Mouse (Mus musculus) heart, adult 2 months (tissue): ENCODE results near the gene Rgl2. TPM values are rescaled to one million over a fixed set of nuclear protein-coding genes. Genes with fewer than 3 reads are reported as not detected.
"Not testable (repeated sequence)": the region's sequence is repeated elsewhere in the genome, so short reads cannot be mapped to it uniquely, and the experiment has no call there.

Source experiments
- DNase-seq, 2 experiments: peaks; one replicate each; pipeline ENCODE4 v3.0.0; 2021
- H3K27ac ChIP-seq: fragments of 200-600 bp; 2 replicates; pipeline ENCODE4 v1.8.1; 2022
- H3K27me3 ChIP-seq: fragments of 200-500 bp; 2 replicates; pipeline ENCODE4 v1.6.1; 2012; ENCODE audit warnings: mild to moderate bottlenecking, low read length, inconsistent platforms, mixed read lengths; ENCODE audit not compliant: control insufficient read depth, insufficient read depth
- H3K36me3 ChIP-seq: fragments of 200-500 bp; 2 replicates; pipeline ENCODE4 v1.6.1; 2012; ENCODE audit warnings: low read length, inconsistent platforms; ENCODE audit not compliant: control insufficient read depth, insufficient read depth
- H3K4me1 ChIP-seq: fragments of 200-500 bp; 2 replicates; pipeline ENCODE4 v1.6.1; 2011; ENCODE audit warnings: low read length; ENCODE audit not compliant: control insufficient read depth, insufficient read depth
- H3K4me3 ChIP-seq: fragments of 200-600 bp; 2 replicates; pipeline ENCODE4 v1.8.1; 2022
- H3K79me2 ChIP-seq: fragments of 200-500 bp; replicated peaks from 2 replicates; pipeline ENCODE4 v1.6.1; 2012; ENCODE audit warnings: mild to moderate bottlenecking, inconsistent platforms, low read length, moderate library complexity, mixed read lengths; ENCODE audit not compliant: control insufficient read depth, insufficient read depth
- H3K9ac ChIP-seq: fragments of 200-500 bp; 2 replicates; pipeline ENCODE4 v1.6.1; 2012; ENCODE audit warnings: low read depth, mild to moderate bottlenecking, control low read depth, inconsistent platforms, low read length, mixed read lengths
- CTCF ChIP-seq: fragments of 200-600 bp; IDR thresholded peaks from 2 replicates; pipeline ENCODE4 v1.8.1; 2022; ENCODE audit warnings: antibody characterized with exemption, mild to moderate bottlenecking, moderate library complexity
- EP300 ChIP-seq: fragments of 200-500 bp; IDR thresholded peaks from 2 replicates; pipeline ENCODE4 v1.6.1; 2011; ENCODE audit warnings: low read depth, low read length, control low read depth; ENCODE audit not compliant: insufficient read depth
- POLR2A ChIP-seq: fragments of 200-500 bp; IDR thresholded peaks from 2 replicates; pipeline ENCODE4 v1.6.1; 2011; ENCODE audit warnings: mild to moderate bottlenecking, low read depth, low read length, control low read depth; ENCODE audit not compliant: insufficient read depth
- WGBS: fragments of 180-500 bp; shearing (Covaris S2); methylation state at CpG from one replicate; pipeline ENCODE4 v1.1.7; 2018; 5-methylcytosine and 5-hydroxymethylcytosine counted together
- intact Hi-C: fragments of 180-260 bp; cut with DNase I; formaldehyde crosslinking; loops from one replicate; pipeline ENCODE4 v1.15.1; 2025
- polyA plus RNA-seq: library from polyadenylated mRNA; depleted of rRNA; stranded (reverse); fragments of >200 nt; gene quantifications from 2 replicates; pipeline ENCODE4 v1.2.3, GENCODE M21; 2012
- total RNA-seq, 2 experiments: library from RNA; stranded (reverse); gene quantifications; 2 replicates each; pipeline ENCODE4 v1.2.3; 2021

Gene Rgl2
- total and polyA plus RNA-seq, 3 experiments, result 33.2 to 89.1 (median 36.0) TPM

DNA sequence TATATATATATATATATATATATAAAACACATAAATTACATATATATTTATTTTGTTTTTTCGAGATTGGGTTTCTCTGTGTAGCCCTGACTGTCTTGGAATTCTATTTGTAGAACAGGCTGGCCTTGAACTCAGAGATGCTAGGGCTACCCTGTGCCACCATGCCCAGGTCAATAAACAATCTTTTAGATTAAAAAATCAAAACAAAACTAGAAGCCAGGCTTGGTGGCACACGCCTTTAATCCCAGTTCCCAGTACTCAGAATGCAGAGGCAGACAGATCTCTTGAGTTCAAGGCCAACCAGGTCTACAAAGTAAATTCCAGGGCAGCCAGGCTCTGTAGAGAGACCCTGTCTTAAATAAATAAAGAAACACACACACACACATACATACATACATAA is 38.0 kb upstream of the Rgl2 start:
- no peaks in the 10 kb centered on the region for H3K4me1 ChIP-seq
- no peak overlapping the region for H3K27ac ChIP-seq
- no peak overlapping the region for H3K9ac ChIP-seq
- H3K36me3 ChIP-seq, result no peaks in the 10 kb centered on the region
- H3K79me2 ChIP-seq, result no peaks in the 10 kb centered on the region
- H3K4me3 ChIP-seq, result no peak overlapping the region
- intact Hi-C loops, result no loop called here
- 48% methylated on average over 2 of the region's 2 CpGs for WGBS
- H3K27me3 ChIP-seq, result no peaks in the 10 kb centered on the region
- no peak for DNase-seq
- TF ChIP-seq EP300 (no peak), CTCF (no peak)

DNA sequence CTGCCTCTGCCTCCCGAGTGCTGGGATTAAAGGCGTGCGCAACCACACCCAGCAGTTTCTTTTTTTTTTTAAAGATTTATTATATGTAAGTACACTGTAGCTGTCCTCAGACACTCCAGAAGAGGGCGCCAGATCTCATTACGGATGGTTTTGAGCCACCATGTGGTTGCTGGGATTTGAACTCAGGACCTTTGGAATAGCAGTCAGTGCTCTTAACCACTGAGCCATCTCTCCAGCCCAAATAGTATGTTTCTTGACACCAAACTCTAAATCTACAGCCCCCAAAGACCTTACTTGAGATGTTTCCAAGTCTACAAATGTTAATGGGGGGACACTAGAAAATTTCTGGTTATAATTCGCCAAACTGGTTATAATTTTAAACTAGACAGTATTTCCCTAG is 37.5 kb upstream of the Rgl2 start:
- intact Hi-C loops, H3K79me2 ChIP-seq, H3K36me3 ChIP-seq, H3K4me1 ChIP-seq, H3K27me3 ChIP-seq, DNase-seq, H3K4me3 ChIP-seq, H3K27ac ChIP-seq, H3K9ac ChIP-seq: not testable (repeated sequence)
- 64% methylated on average over 6 of the region's 6 CpGs for WGBS
- peak; percentile 52 for TF ChIP-seq CTCF

DNA sequence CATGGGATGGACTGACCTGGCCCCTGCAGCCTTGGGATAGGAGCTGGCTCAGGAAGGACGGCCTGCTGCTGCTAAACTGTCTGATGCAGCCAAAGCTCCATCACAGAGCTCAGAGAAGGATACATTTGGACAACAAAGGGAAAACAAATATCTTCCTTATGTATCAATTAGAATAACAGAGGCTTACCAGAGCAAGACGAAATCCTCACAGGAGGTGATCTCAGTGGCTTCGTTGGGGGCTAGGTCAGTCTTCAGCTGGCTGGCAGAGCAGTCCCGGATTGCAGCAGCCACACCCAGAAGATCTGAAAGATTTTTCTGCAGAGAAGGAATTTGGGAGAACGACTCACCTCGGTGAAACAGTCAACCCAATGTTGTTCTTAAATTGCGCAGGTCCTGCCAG is 36.9 kb upstream of the Rgl2 start:
- no peak overlapping the region for H3K4me3 ChIP-seq
- DNase-seq, result no peak
- no peaks in the 10 kb centered on the region for H3K36me3 ChIP-seq
- H3K9ac ChIP-seq, result no peak overlapping the region
- no peaks in the 10 kb centered on the region for H3K27me3 ChIP-seq
- intact Hi-C loops, result no loop called here
- no peak overlapping the region for H3K27ac ChIP-seq
- WGBS, result 38% methylated on average over 7 of the region's 7 CpGs
- no peaks in the 10 kb centered on the region for H3K4me1 ChIP-seq
- H3K79me2 ChIP-seq, result no peaks in the 10 kb centered on the region
- TF ChIP-seq POLR2A, result no peak
- TF ChIP-seq CTCF, result no peak
- no peak for TF ChIP-seq EP300

DNA sequence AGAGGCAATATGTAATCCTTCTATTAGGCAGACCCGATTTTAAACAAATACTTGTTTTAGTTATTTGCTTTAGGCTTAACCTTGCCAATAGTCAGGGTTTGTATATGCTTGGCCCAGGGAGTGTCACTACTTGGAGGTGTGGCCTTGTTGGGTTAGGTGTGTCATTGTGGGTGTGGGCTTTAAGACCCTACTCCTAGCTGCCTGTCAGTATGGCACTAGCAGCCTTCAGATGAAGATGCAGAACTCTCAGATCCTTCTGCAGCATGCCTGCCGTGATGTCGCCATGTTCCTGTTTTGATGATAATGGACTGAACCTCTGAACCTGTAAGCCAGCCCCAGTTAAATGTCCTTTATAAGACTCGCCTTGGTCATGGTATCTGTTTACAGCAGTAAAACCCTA is 36.3 kb upstream of the Rgl2 start:
- H3K27me3 ChIP-seq, H3K79me2 ChIP-seq, H3K36me3 ChIP-seq, H3K4me3 ChIP-seq, DNase-seq, H3K4me1 ChIP-seq, intact Hi-C loops, H3K27ac ChIP-seq, H3K9ac ChIP-seq: not testable (repeated sequence)
- 81% methylated on average over 4 of the region's 4 CpGs for WGBS

GRCm38 (mm10) chr17:33897114-33897794 is 32.1 kb upstream of the Rgl2 start:
- WGBS, result 38% methylated on average over 6 of the region's 6 CpGs
- H3K4me3 ChIP-seq, result no peak overlapping the region
- TF ChIP-seq POLR2A (no peak), EP300 (0 out of 2 replicates have a peak, but pooled peaks have one; percentile 22), CTCF (peak; percentile 75)
- intact Hi-C loops, result loop anchor here (2.0 to 5.0 kb wide), 2 partner anchors 24 to 85 kb away; no protein-coding TSS in a partner anchor
- DNase-seq, result no peak
- H3K4me1 ChIP-seq, result no peaks in the 10 kb centered on the region; the same call in 1 of the 2 replicates
- H3K36me3 ChIP-seq, result no peaks in the 10 kb centered on the region
- no peaks in the 10 kb centered on the region for H3K27me3 ChIP-seq
- H3K27ac ChIP-seq, result no peak overlapping the region
- no peaks in the 10 kb centered on the region for H3K79me2 ChIP-seq
- no peak overlapping the region for H3K9ac ChIP-seq

GRCm38 (mm10) chr17:33898193-33898592 is 31.1 kb upstream of the Rgl2 start:
- WGBS, result 67% methylated on average over 4 of the region's 4 CpGs
- H3K79me2 ChIP-seq, DNase-seq, H3K4me1 ChIP-seq, H3K9ac ChIP-seq, H3K27ac ChIP-seq, H3K36me3 ChIP-seq, H3K27me3 ChIP-seq, H3K4me3 ChIP-seq: not testable (repeated sequence)
- intact Hi-C loops, result loop anchor here (5.0 kb wide), 1 partner anchor 84 kb away; no protein-coding TSS in a partner anchor
